Mouse (Mus musculus) megakaryocyte, embryonic 14.5 days (primary cell): ENCODE results near the gene Zfp809.

Experiments
- FLI1 ChIP-seq: IDR thresholded peaks from 2 replicates; pipeline ENCODE4 v1.6.1; 2012; ENCODE audit warnings: low read length, inconsistent platforms, mixed read lengths
- GATA1 ChIP-seq: IDR thresholded peaks from 3 replicates; pipeline ENCODE4 v1.6.1; 2012; ENCODE audit warnings: mixed read lengths, low read length, inconsistent platforms, borderline replicate concordance

DNA sequence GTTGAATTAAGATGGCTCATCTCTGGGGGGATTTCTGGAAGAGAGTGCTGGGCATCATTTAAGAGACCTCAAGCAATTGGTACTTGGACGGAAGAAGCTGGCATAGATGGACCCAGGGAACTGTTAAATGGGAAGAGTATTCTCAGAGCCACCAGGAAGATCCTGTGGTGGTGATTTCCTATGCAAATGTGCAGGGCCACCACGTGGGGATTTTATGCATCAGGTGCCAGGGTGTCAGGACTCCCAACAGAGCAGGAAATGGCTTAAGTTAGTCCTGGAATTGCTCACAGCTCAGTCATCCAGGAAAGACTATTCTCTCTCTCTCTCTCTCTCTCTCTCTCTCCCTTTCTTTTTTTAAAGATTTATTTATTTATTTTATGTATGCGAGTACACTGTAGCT, 8.8 kb upstream of the Zfp809 start:
- no peak for TF ChIP-seq FLI1
- no peak for TF ChIP-seq GATA1
